Mouse (Mus musculus): Measurements from ENCODE around the gene Atp6v1a.

DNA sequence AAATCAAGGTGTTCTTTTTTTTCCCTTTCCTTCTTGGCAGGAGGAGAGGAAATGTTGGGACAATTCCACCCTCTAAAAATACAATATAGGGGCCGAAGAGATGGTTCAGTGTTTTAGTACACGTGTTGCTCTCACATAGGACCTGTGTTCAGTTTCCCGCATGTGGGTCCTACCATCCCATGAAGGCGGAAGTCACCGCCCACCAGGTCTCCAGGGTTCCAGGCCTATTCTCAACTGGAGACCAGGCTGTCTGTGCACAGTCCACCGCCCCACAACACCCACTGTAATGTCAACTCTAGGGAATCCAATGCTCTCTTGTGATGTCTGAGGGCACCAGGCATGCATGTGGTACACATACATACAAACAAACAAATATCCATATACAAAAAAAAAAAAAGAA, 17.4 kb downstream of the Atp6v1a start:
- no peak for TF ChIP-seq CTCF (IDR thresholded peaks at IDR 0.05; ENCODE audit: extremely low read depth, insufficient read depth, low read length)
- TF ChIP-seq POLR2A (IDR thresholded peaks at IDR 0.05; ENCODE audit: extremely low read depth, insufficient read depth, low read length) = no peak
